Mouse (Mus musculus) ES-Bruce4 (cell line): ENCODE measurements around the gene Rps7.

Source experiments
- CTCF ChIP-seq: IDR thresholded peaks from one replicate; pipeline ENCODE4 v1.8.1; 2011; ENCODE audit warnings: low read depth, low read length
- EP300 ChIP-seq: IDR thresholded peaks from 2 replicates; pipeline ENCODE4 v1.6.1; 2011; ENCODE audit warnings: low read depth, low read length; ENCODE audit not compliant: insufficient read depth
- POLR2A ChIP-seq: IDR thresholded peaks from one replicate; pipeline ENCODE4 v1.8.1; 2011; ENCODE audit warnings: low read length; ENCODE audit not compliant: insufficient read depth

GRCm38 (mm10) chr12:28582423-28582822, 53.3 kb downstream of the Rps7 start, which contains the start of gene Allc:
- TF ChIP-seq CTCF (no peak), EP300 (no peak), POLR2A (no peak)
